Mouse (Mus musculus) CH12.LX (cell line): Measurements from ENCODE around the gene Lmna.

Experiments
- CTCF ChIP-seq, 2 experiments: IDR thresholded peaks in 1 of 2; conservative IDR thresholded peaks in 1 of 2; 2 replicates each; pipeline ENCODE4 v1.5.1; 2011 to 2012; ENCODE audit warnings: low read depth in 2 of 2, low read length in 2 of 2, improper control_type of control experiment in 1 of 2, inconsistent platforms in 1 of 2, mild to moderate bottlenecking in 1 of 2, moderate library complexity in 1 of 2
- E2F4 ChIP-seq: IDR thresholded peaks from 2 replicates; pipeline ENCODE4 v1.6.1; 2011; ENCODE audit warnings: low read depth, low read length, improper control_type of control experiment; ENCODE audit not compliant: insufficient replicate concordance
- EP300 ChIP-seq: IDR thresholded peaks from 2 replicates; pipeline ENCODE4 v1.6.1; 2011; ENCODE audit warnings: low read length, improper control_type of control experiment
- HCFC1 ChIP-seq: IDR thresholded peaks from 2 replicates; pipeline ENCODE4 v1.6.1; 2012; ENCODE audit warnings: low read depth, mild to moderate bottlenecking, inconsistent platforms, low read length, improper control_type of control experiment
- MAX ChIP-seq: IDR thresholded peaks from 2 replicates; pipeline ENCODE4 v1.6.1; 2011; ENCODE audit warnings: low read length, improper control_type of control experiment
- MEF2A ChIP-seq: IDR thresholded peaks from 2 replicates; pipeline ENCODE4 v1.6.1; 2014; ENCODE audit warnings: low read depth, mild to moderate bottlenecking, inconsistent platforms, low read length, improper control_type of control experiment, borderline replicate concordance
- POLR2A ChIP-seq: IDR thresholded peaks from 2 replicates; pipeline ENCODE4 v1.6.1; 2011; ENCODE audit warnings: low read depth, mild to moderate bottlenecking, improper control_type of control experiment, low read length
- SIN3A ChIP-seq: IDR thresholded peaks from 2 replicates; pipeline ENCODE4 v1.6.1; 2012; ENCODE audit warnings: low read length, improper control_type of control experiment, inconsistent platforms
- SMC3 ChIP-seq: IDR thresholded peaks from 2 replicates; pipeline ENCODE4 v1.6.1; 2011; ENCODE audit warnings: low read depth, low read length, improper control_type of control experiment
- TBP ChIP-seq: conservative IDR thresholded peaks from 2 replicates; pipeline ENCODE4 v1.6.1; 2011; ENCODE audit warnings: low read depth, low read length, improper control_type of control experiment
- TCF12 ChIP-seq: IDR thresholded peaks from 2 replicates; pipeline ENCODE4 v1.6.1; 2014; ENCODE audit warnings: low read depth, mild to moderate bottlenecking, inconsistent platforms, low read length, improper control_type of control experiment
- ZC3H11A ChIP-seq: IDR thresholded peaks from 2 replicates; pipeline ENCODE4 v1.6.1; 2012; ENCODE audit warnings: low read depth, mild to moderate bottlenecking, inconsistent platforms, low read length, improper control_type of control experiment

GRCm38 (mm10) chr3:88516407-88516806 lies 6.7 kb upstream of the Lmna start:
- TF ChIP-seq ZC3H11A (no peak), MEF2A (no peak), CTCF (conservative IDR thresholded peaks at IDR 0.05 in 1 of 2, IDR thresholded peaks at IDR 0.05 in 1 of 2; ENCODE audit: low read depth in 2 of 2, low read length in 2 of 2) (no peak), POLR2A (no peak), SMC3 (no peak), EP300 (no peak), TCF12 (no peak), MAX (no peak), TBP (no peak), HCFC1 (no peak), E2F4 (no peak), SIN3A (no peak)
